Mouse (Mus musculus): ENCODE data around the gene Grm7.

DNA sequence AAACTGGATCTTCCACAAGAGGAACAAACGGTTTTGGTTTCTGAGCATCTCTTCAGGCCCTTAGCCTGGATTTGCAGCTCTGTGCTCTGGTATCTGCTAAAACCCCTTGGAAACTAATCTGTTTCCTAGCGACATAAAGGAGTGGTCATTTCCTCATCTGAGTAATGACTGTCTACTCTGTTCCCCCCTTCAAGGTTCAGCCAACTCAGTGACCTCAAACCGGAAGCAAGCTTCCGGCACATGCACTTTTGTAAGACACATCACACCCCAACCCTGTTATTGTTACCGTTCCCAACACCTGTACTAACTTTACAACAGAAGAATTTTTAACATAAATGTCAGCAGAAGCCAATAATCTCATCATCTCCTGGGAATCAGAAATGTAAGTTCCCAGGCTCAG is 166.8 kb downstream of the Grm7 start:
- TF ChIP-seq CTCF (conservative IDR thresholded peaks at IDR 0.05; ENCODE audit: low read length), result no peak
- TF ChIP-seq NANOG (IDR thresholded peaks at IDR 0.05; ENCODE audit: borderline replicate concordance, low read length), result no peak
